Mouse (Mus musculus) duodenum, adult 2 months (tissue): ENCODE data around the gene Aspscr1. TPM values are rescaled to one million over a fixed set of nuclear protein-coding genes. Genes with fewer than 3 reads are reported as not detected.

ENCODE experiments used
- polyA plus RNA-seq: library from polyadenylated mRNA; depleted of rRNA; stranded (reverse); fragments of >200 nt; gene quantifications from 2 replicates; pipeline ENCODE4 v1.2.3, GENCODE M21; 2012; ENCODE audit warnings: low replicate concordance; rRNA removed

Gene Aspscr1
- 164 and 233 TPM in 2 replicates for polyA plus RNA-seq

GRCm38 (mm10) chr11:120672687-120673593 lies at the start of gene Aspscr1:
Gene Aspscr1 (plus strand): TSS chr11:120672973.

GRCm38 (mm10) chr11:120625152-120625775 lies 47.5 kb upstream of the Aspscr1 start, which contains the start of gene Sirt7:
Gene Sirt7 (minus strand): TSS chr11:120625240.

GRCm38 (mm10) chr11:120633520-120634343 lies 39.0 kb upstream of the Aspscr1 start, which contains the start of gene Mafg:
Gene Mafg (minus strand): TSS chr11:120633600.

GRCm38 (mm10) chr11:120643601-120643987 lies 29.2 kb upstream of the Aspscr1 start, which contains the start of gene Pycr1:
Gene Pycr1 (minus strand): TSS chr11:120643769.

GRCm38 (mm10) chr11:120648001-120648476 lies 24.7 kb upstream of the Aspscr1 start, which contains the start of gene Myadml2:
Gene Myadml2 (minus strand): TSS chr11:120648158.

GRCm38 (mm10) chr11:120661076-120661460 lies 11.7 kb upstream of the Aspscr1 start, which contains the start of gene Notum:
Gene Notum (minus strand): TSS chr11:120661175.

GRCm38 (mm10) chr11:120713580-120714518 lies 41.1 kb downstream of the Aspscr1 start, which contains the start of the genes Cenpx and Lrrc45:
Gene Cenpx (minus strand): TSS chr11:120713738.
Gene Lrrc45 (plus strand): TSS chr11:120713925.

GRCm38 (mm10) chr11:120721124-120722066 lies 48.6 kb downstream of the Aspscr1 start, which contains the start of gene Rac3:
Gene Rac3 (plus strand): TSS chr11:120721470.

GRCm38 (mm10) chr11:120727169-120727527 lies 54.4 kb downstream of the Aspscr1 start, which contains the start of gene Dcxr:
Gene Dcxr (minus strand): TSS chr11:120727281.

GRCm38 (mm10) chr11:120731858-120732680 lies 59.3 kb downstream of the Aspscr1 start, which contains the start of gene Cbr2:
Gene Cbr2 (minus strand): TSS chr11:120732114.

Other genes with a start within 250 kb of the Aspscr1 start
- 48.8 and 65.0 TPM in 2 replicates for gene Nploc4, start 235.3 kb upstream of the Aspscr1 start, polyA plus RNA-seq
- 0.11 and 0.41 TPM in 2 replicates for gene Tspan10, start 230.3 kb upstream of the Aspscr1 start, polyA plus RNA-seq
- 0.27 and 0.28 TPM in 2 replicates for gene Pde6g, start 219.5 kb upstream of the Aspscr1 start, polyA plus RNA-seq
- 24.0 and 38.7 TPM in 2 replicates for gene Oxld1, start 214.9 kb upstream of the Aspscr1 start, polyA plus RNA-seq
- 4.9 and 6.0 TPM in 2 replicates for gene Ccdc137, start 214.9 kb upstream of the Aspscr1 start, polyA plus RNA-seq
- 12.1 and 13.4 TPM in 2 replicates for gene Arl16, start 205.4 kb upstream of the Aspscr1 start, polyA plus RNA-seq
- gene Mrpl12, start 188.4 kb upstream of the Aspscr1 start, polyA plus RNA-seq = 161 and 284 TPM in 2 replicates
- 495 and 586 TPM in 2 replicates for gene Slc25a10, start 181.1 kb upstream of the Aspscr1 start, polyA plus RNA-seq
- 1.7 and 2.5 TPM in 2 replicates for gene Gcgr, start 142.3 kb upstream of the Aspscr1 start, polyA plus RNA-seq
- 28.4 and 38.6 TPM in 2 replicates for gene Mcrip1, start 123.2 kb upstream of the Aspscr1 start, polyA plus RNA-seq
- not detected in 2 replicates for gene Ppp1r27, start 121.8 kb upstream of the Aspscr1 start, polyA plus RNA-seq
- gene P4hb, start 99.7 kb upstream of the Aspscr1 start, polyA plus RNA-seq = 428 and 758 TPM in 2 replicates
- gene Arhgdia, start 91.3 kb upstream of the Aspscr1 start, polyA plus RNA-seq = 773 and 1,267 TPM in 2 replicates
- 10.3 and 18.4 TPM in 2 replicates for gene Alyref, start 74.6 kb upstream of the Aspscr1 start, polyA plus RNA-seq
- 97.9 and 105 TPM in 2 replicates for gene Anapc11, start 74.6 kb upstream of the Aspscr1 start, polyA plus RNA-seq
- 2.4 and 8.9 TPM in 2 replicates for gene Npb, start 64.5 kb upstream of the Aspscr1 start, polyA plus RNA-seq
- 661 and 912 TPM in 2 replicates for gene Pcyt2, start 55.0 kb upstream of the Aspscr1 start, polyA plus RNA-seq
- gene Sirt7, start 47.7 kb upstream of the Aspscr1 start, polyA plus RNA-seq = 89.3 and 105 TPM in 2 replicates
- gene Mafg, start 39.4 kb upstream of the Aspscr1 start, polyA plus RNA-seq = 29.6 and 39.6 TPM in 2 replicates
- gene Pycr1, start 29.2 kb upstream of the Aspscr1 start, polyA plus RNA-seq = 7.4 and 36.8 TPM in 2 replicates
- gene Myadml2, start 24.8 kb upstream of the Aspscr1 start, polyA plus RNA-seq = 0.45 and 0.62 TPM in 2 replicates
- gene Notum, start 11.8 kb upstream of the Aspscr1 start, polyA plus RNA-seq = 0.69 and 4.7 TPM in 2 replicates
- 68.1 and 86.7 TPM in 2 replicates for gene Cenpx, start 40.8 kb downstream of the Aspscr1 start, polyA plus RNA-seq
- 19.5 and 23.4 TPM in 2 replicates for gene Lrrc45, start 41.0 kb downstream of the Aspscr1 start, polyA plus RNA-seq
- gene Rac3, start 48.5 kb downstream of the Aspscr1 start, polyA plus RNA-seq = 7.2 and 8.1 TPM in 2 replicates
- gene Dcxr, start 54.3 kb downstream of the Aspscr1 start, polyA plus RNA-seq = 116 and 156 TPM in 2 replicates
- 4.2 and 5.5 TPM in 2 replicates for gene Cbr2, start 59.1 kb downstream of the Aspscr1 start, polyA plus RNA-seq
- 1.4 and 3.2 TPM in 2 replicates for gene Hmga1b, start 89.8 kb downstream of the Aspscr1 start, polyA plus RNA-seq
- gene Rfng, start 111.2 kb downstream of the Aspscr1 start, polyA plus RNA-seq = 94.9 and 139 TPM in 2 replicates
- gene Gps1, start 111.3 kb downstream of the Aspscr1 start, polyA plus RNA-seq = 82.5 and 85.8 TPM in 2 replicates
- 28.7 and 29.8 TPM in 2 replicates for gene Dus1l, start 123.4 kb downstream of the Aspscr1 start, polyA plus RNA-seq
- 195 and 525 TPM in 2 replicates for gene Fasn, start 151.6 kb downstream of the Aspscr1 start, polyA plus RNA-seq